In genomic region chr6:83031921-83032590, GRCm38 (mm10) we compare ENCODE assay signal across 8 mouse cellular contexts. TPM values are rescaled to one million over a fixed set of nuclear protein-coding genes. Genes with fewer than 3 reads are reported as not detected.
A peak's percentile ranks its signal among the peaks of the same experiment; 100 is the strongest.
DNase-seq lines count a peak whose midpoint lies in the region; ATAC-seq and TF ChIP-seq lines count a peak whose summit lies in the region.
"Had no signal": no experiment of that assay in that cellular context is flagged by ENCODE, and none has a peak within 500 bp of the region (broad histone marks: within the 10 kb centered on the region; RNA-seq: fewer than 3 reads in every experiment).

No protein-coding gene starts in this region.

- no peak for DNase-seq in lung, postnatal 0 days (ENCODE audit: low spot score)
- DNase-seq in lung, postnatal 36 days = no peak
- no peak for DNase-seq in forebrain, embryonic 11.5 days (ENCODE audit: low spot score)
- DNase-seq in embryo, embryonic 10 days (ENCODE audit: low spot score) = no peak
- no peak for DNase-seq in ovary, postnatal 36 days (ENCODE audit: low spot score)
- DNase-seq: gastrocnemius, postnatal 36 days had no signal

- no peaks in the 10 kb centered on the region for H3K27me3 ChIP-seq in lung, postnatal 0 days (replicated peaks; ENCODE audit: insufficient read depth, low read length)
- H3K27me3 ChIP-seq in forebrain, embryonic 11.5 days (ENCODE audit: control insufficient read depth, insufficient read depth, low read length) = peaks cover 19% of the 10 kb centered on the region
- H3K27me3 ChIP-seq in limb, embryonic 13.5 days = peaks cover 32% of the 10 kb centered on the region
- peaks cover 7% of the 10 kb centered on the region; the same call in 1 of the 2 replicates for H3K27me3 ChIP-seq in stomach, embryonic 15.5 days (replicated peaks)

- TF ChIP-seq EP300 in lung, postnatal 0 days (IDR thresholded peaks at IDR 0.05) = no peak

- no peak for TF ChIP-seq CTCF in lung, postnatal 0 days (IDR thresholded peaks at IDR 0.05)

- WGBS in lung, postnatal 0 days = 51% methylated on average over 18 of the region's 18 CpGs
- WGBS in forebrain, embryonic 11.5 days = 16% methylated on average over 18 of the region's 18 CpGs
- WGBS in limb, embryonic 13.5 days = 20% methylated on average over 18 of the region's 18 CpGs
- 43% methylated on average over 18 of the region's 18 CpGs for WGBS in stomach, embryonic 15.5 days

- 0 out of 2 replicates have a peak overlapping the region, but pooled peaks have one; percentile 51 for H3K9ac ChIP-seq in lung, postnatal 0 days (replicated peaks; ENCODE audit: low read depth)
- peak overlapping the region; percentile 63 for H3K9ac ChIP-seq in forebrain, embryonic 11.5 days (ENCODE audit: low read length)
- peak overlapping the region; percentile 73 for H3K9ac ChIP-seq in limb, embryonic 13.5 days
- H3K9ac ChIP-seq in stomach, embryonic 15.5 days = no peak overlapping the region

- no peaks in the 10 kb centered on the region for H3K9me3 ChIP-seq in lung, postnatal 0 days (ENCODE audit: low read length)
- H3K9me3 ChIP-seq in forebrain, embryonic 11.5 days (ENCODE audit: control insufficient read depth, low read length) = no peaks in the 10 kb centered on the region
- no peaks in the 10 kb centered on the region for H3K9me3 ChIP-seq in limb, embryonic 13.5 days
- no peaks in the 10 kb centered on the region for H3K9me3 ChIP-seq in stomach, embryonic 15.5 days

- no peak for ATAC-seq in lung, postnatal 0 days
- no peak for ATAC-seq in forebrain, embryonic 11.5 days (replicated peaks; ENCODE audit: low FRiP score)
- no peak for ATAC-seq in limb, embryonic 13.5 days (ENCODE audit: low FRiP score, low read depth)
- no peak for ATAC-seq in stomach, embryonic 15.5 days (ENCODE audit: insufficient read depth, low FRiP score, low read depth)

- peak overlapping the region; percentile 84 for H3K4me2 ChIP-seq in lung, postnatal 0 days (replicated peaks; ENCODE audit: low read depth, low read length)
- peak overlapping the region; percentile 90 for H3K4me2 ChIP-seq in forebrain, embryonic 11.5 days (ENCODE audit: low read depth, low read length, severe bottlenecking)
- peak overlapping the region; percentile 86 for H3K4me2 ChIP-seq in limb, embryonic 13.5 days (replicated peaks)
- H3K4me2 ChIP-seq in stomach, embryonic 15.5 days = peak overlapping the region; percentile 71

- peak overlapping the region; percentile 57 for H3K4me3 ChIP-seq in lung, postnatal 0 days (ENCODE audit: low read depth, low read length)
- peak overlapping the region; percentile 43 for H3K4me3 ChIP-seq in forebrain, embryonic 11.5 days (ENCODE audit: low read depth, low read length)
- peak overlapping the region; percentile 64 for H3K4me3 ChIP-seq in limb, embryonic 13.5 days
- peak overlapping the region; percentile 58 for H3K4me3 ChIP-seq in stomach, embryonic 15.5 days (replicated peaks)

- no peaks in the 10 kb centered on the region for H3K36me3 ChIP-seq in lung, postnatal 0 days (ENCODE audit: insufficient read depth, low read length)
- no peaks in the 10 kb centered on the region for H3K36me3 ChIP-seq in forebrain, embryonic 11.5 days (ENCODE audit: control insufficient read depth, insufficient read depth, low read length)
- H3K36me3 ChIP-seq in limb, embryonic 13.5 days = no peaks in the 10 kb centered on the region; the same call in 1 of the 2 replicates
- no peaks in the 10 kb centered on the region for H3K36me3 ChIP-seq in stomach, embryonic 15.5 days

- peaks cover 8% of the 10 kb centered on the region; the same call in 1 of the 2 replicates for H3K4me1 ChIP-seq in lung, postnatal 0 days (ENCODE audit: insufficient read depth, low read depth, low read length)
- peaks cover 7% of the 10 kb centered on the region for H3K4me1 ChIP-seq in forebrain, embryonic 11.5 days (replicated peaks; ENCODE audit: control insufficient read depth, insufficient read depth, low read length)
- H3K4me1 ChIP-seq in limb, embryonic 13.5 days = peaks cover 64% of the 10 kb centered on the region
- H3K4me1 ChIP-seq in stomach, embryonic 15.5 days = peaks cover 23% of the 10 kb centered on the region

- H3K27ac ChIP-seq in lung, postnatal 0 days (ENCODE audit: low read length) = no peak overlapping the region
- H3K27ac ChIP-seq in forebrain, embryonic 11.5 days (ENCODE audit: low read depth, low read length) = no peak overlapping the region
- no peak overlapping the region for H3K27ac ChIP-seq in limb, embryonic 13.5 days
- no peak overlapping the region for H3K27ac ChIP-seq in stomach, embryonic 15.5 days

RNA-seq across cellular contexts. Expression of gene Dok1, which starts 1.2 kb away (rescaled TPM):
- 22.8 and 23.3 TPM in 2 replicates for polyA plus RNA-seq in lung, postnatal 0 days (2015; fragmentation: Nextera tagmentation; extraction: Ambion mirVana)
- polyA plus RNA-seq in forebrain, embryonic 11.5 days (2014; fragmentation: Nextera tagmentation; extraction: Ambion mirVana) = 4.8 and 5.6 TPM in 2 replicates
- polyA plus RNA-seq in limb, embryonic 13.5 days (2015; fragmentation: Nextera tagmentation; extraction: Ambion mirVana) = 16.2 and 16.5 TPM in 2 replicates
- polyA plus RNA-seq in stomach, embryonic 15.5 days (2015; fragmentation: Nextera tagmentation; extraction: Ambion mirVana) = 11.9 and 14.3 TPM in 2 replicates

RNA-seq across cellular contexts. Expression of gene Loxl3, which starts 1.9 kb away (rescaled TPM):
- polyA plus RNA-seq in lung, postnatal 0 days (2015; fragmentation: Nextera tagmentation; extraction: Ambion mirVana) = 10.1 and 11.4 TPM in 2 replicates
- polyA plus RNA-seq in forebrain, embryonic 11.5 days (2014; fragmentation: Nextera tagmentation; extraction: Ambion mirVana) = 9.2 and 9.9 TPM in 2 replicates
- 34.4 and 36.3 TPM in 2 replicates for polyA plus RNA-seq in limb, embryonic 13.5 days (2015; fragmentation: Nextera tagmentation; extraction: Ambion mirVana)
- 14.2 and 16.2 TPM in 2 replicates for polyA plus RNA-seq in stomach, embryonic 15.5 days (2015; fragmentation: Nextera tagmentation; extraction: Ambion mirVana)

RNA-seq across cellular contexts. Expression of gene Aup1, which starts 22.3 kb away (rescaled TPM):
- 201 and 205 TPM in 2 replicates for polyA plus RNA-seq in lung, postnatal 0 days (2015; fragmentation: Nextera tagmentation; extraction: Ambion mirVana)
- polyA plus RNA-seq in forebrain, embryonic 11.5 days (2014; fragmentation: Nextera tagmentation; extraction: Ambion mirVana) = 124 and 125 TPM in 2 replicates
- polyA plus RNA-seq in limb, embryonic 13.5 days (2015; fragmentation: Nextera tagmentation; extraction: Ambion mirVana) = 168 and 181 TPM in 2 replicates
- 211 and 212 TPM in 2 replicates for polyA plus RNA-seq in stomach, embryonic 15.5 days (2015; fragmentation: Nextera tagmentation; extraction: Ambion mirVana)

RNA-seq across cellular contexts. Expression of gene Htra2, which starts 23.0 kb away (rescaled TPM):
- 50.5 and 55.5 TPM in 2 replicates for polyA plus RNA-seq in lung, postnatal 0 days (2015; fragmentation: Nextera tagmentation; extraction: Ambion mirVana)
- 30.1 and 32.5 TPM in 2 replicates for polyA plus RNA-seq in forebrain, embryonic 11.5 days (2014; fragmentation: Nextera tagmentation; extraction: Ambion mirVana)
- polyA plus RNA-seq in limb, embryonic 13.5 days (2015; fragmentation: Nextera tagmentation; extraction: Ambion mirVana) = 78.4 and 82.4 TPM in 2 replicates
- 86.6 and 94.1 TPM in 2 replicates for polyA plus RNA-seq in stomach, embryonic 15.5 days (2015; fragmentation: Nextera tagmentation; extraction: Ambion mirVana)

RNA-seq across cellular contexts. Expression of gene Dqx1, which starts 25.6 kb away (rescaled TPM):
- polyA plus RNA-seq in lung, postnatal 0 days (2015; fragmentation: Nextera tagmentation; extraction: Ambion mirVana) = 1.9 and 2.4 TPM in 2 replicates
- polyA plus RNA-seq in forebrain, embryonic 11.5 days (2014; fragmentation: Nextera tagmentation; extraction: Ambion mirVana) = 0.85 and 1.3 TPM in 2 replicates
- 0.64 and 0.87 TPM in 2 replicates for polyA plus RNA-seq in limb, embryonic 13.5 days (2015; fragmentation: Nextera tagmentation; extraction: Ambion mirVana)
- 5.4 and 7.1 TPM in 2 replicates for polyA plus RNA-seq in stomach, embryonic 15.5 days (2015; fragmentation: Nextera tagmentation; extraction: Ambion mirVana)
